Mouse (Mus musculus) brain, embryonic 18.5 days (tissue): ENCODE data around the gene Mpp2.

Source experiments
- DNase-seq: peaks from one replicate; pipeline ENCODE4 v3.0.0-alpha.2; 2012; ENCODE audit warnings: low read depth, low spot score

The Mpp2 gene

DNA sequence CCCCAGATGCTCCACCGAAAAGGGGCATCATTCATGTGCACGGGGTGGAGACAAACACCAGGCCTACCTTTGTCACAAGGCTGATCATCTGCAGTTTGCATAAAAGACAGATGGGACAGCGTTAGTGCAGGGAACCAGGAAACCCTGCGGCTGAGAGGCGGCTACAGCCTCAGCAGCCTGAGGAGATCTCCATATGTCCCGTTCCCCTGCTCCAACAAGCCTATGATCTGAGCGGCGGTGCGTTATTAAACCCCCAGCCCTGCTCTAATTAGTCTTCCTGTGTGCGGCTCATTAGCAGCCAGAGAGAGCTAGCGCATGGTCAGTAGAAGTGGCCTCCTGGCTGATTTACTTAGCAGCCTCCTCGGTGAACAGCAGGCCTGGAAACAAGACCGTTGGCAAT, 78.2 kb downstream of the Mpp2 start:
- no peak for DNase-seq

DNA sequence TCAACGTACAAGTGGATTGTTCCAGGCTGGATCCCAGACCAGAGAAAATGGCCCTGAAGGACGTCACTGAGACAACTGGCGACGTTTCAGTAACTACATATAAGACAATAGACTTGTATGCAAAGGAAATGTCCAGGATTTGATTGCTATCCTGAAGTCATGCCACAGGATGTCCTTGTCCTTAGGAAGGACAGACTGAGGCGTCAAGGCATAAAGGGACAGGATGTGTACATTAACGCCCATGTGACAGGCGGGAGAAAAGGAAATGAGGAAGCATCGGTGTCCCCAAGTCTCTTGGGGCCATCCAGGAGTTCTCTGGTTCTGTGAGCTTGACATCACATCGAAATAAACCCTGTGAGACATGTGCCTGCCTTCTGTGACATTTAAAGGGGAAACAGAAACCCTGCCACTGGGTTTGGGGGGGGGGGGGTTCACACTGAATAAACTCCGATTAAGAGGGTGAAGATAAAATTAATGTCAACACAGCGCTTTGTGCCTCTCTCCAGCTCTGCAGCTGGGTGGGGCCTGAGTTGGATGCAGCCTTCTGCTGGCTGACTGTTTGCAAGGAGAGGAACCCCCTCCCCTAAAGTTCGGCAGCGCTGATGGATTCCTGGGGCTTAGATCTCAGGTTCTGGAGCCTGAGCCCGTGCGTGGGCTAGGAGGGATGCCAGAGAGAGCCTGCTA, 79.2 kb downstream of the Mpp2 start:
- DNase-seq = no peak

DNA sequence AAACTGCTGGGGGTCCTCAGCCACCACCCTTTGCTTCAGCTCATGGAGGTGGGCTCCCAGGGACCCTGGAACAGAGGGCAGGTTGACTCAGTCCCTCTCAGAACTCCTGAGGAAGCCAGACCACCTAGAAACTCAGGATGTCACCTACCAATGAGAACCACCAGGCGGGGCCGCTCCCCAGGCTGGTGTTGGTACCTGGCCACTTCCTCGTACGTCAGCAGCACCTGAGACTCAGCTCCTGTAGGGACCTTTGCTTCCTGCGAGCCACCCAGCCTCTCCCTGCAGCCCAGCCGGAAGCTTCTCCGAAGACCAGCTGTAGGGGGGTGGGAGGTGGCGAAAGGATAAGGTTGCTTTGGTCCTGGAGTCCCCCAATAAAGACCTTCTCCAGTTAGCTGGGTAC, 79.9 kb downstream of the Mpp2 start:
- no peak for DNase-seq
